Mouse (Mus musculus): Measurements from ENCODE around the gene Magi1. TPM values are rescaled to one million over a fixed set of nuclear protein-coding genes. Genes with fewer than 3 reads are reported as not detected.
A peak's percentile ranks its signal among the peaks of the same experiment; 100 is the strongest.

Gene Magi1
- total and polyA plus RNA-seq, 2 experiments from 2014 or later = 23.0 to 36.9 TPM

- Histone ChIP-seq H3K36me3 (ENCODE audit: insufficient read depth, low read length) (no peaks in the 10 kb centered on the region), H3K4me3 (ENCODE audit: low read length) (no peak overlapping the region), H3K9me3 (ENCODE audit: low read length) (no peaks in the 10 kb centered on the region), H3K4me2 (ENCODE audit: low read depth, low read length) (no peak overlapping the region), H3K27me3 (ENCODE audit: insufficient read depth, low read length) (no peaks in the 10 kb centered on the region), H3K27ac (no peak overlapping the region), H3K4me1 (ENCODE audit: insufficient read depth, low read length) (no peaks in the 10 kb centered on the region), H3K9ac (replicated peaks; ENCODE audit: low read length) (no peak overlapping the region)
- 85% methylated on average over 6 of the region's 6 CpGs for WGBS
- no peak for ATAC-seq
- no peak for DNase-seq (ENCODE audit: low spot score)
- no peak for TF ChIP-seq CTCF (IDR thresholded peaks at IDR 0.05; ENCODE audit: low read depth)
Measured at GRCm38 (mm10) chr6:94125144-94125543, 158.6 kb downstream of the Magi1 start.

- TF ChIP-seq CTCF (IDR thresholded peaks at IDR 0.05; ENCODE audit: low read depth) = no peak
- 54% methylated on average over 2 of the region's 2 CpGs for WGBS
- no peak for ATAC-seq
- no peaks in the 10 kb centered on the region for H3K9me3 ChIP-seq (ENCODE audit: low read length)
- H3K4me2 ChIP-seq (ENCODE audit: low read depth, low read length) = no peak overlapping the region
- no peak overlapping the region for H3K9ac ChIP-seq (replicated peaks; ENCODE audit: low read length)
- H3K36me3 ChIP-seq (ENCODE audit: insufficient read depth, low read length) = no peaks in the 10 kb centered on the region
- no peak overlapping the region for H3K27ac ChIP-seq
- no peak for DNase-seq (ENCODE audit: low spot score)
- no peaks in the 10 kb centered on the region for H3K27me3 ChIP-seq (ENCODE audit: insufficient read depth, low read length)
- no peaks in the 10 kb centered on the region for H3K4me1 ChIP-seq (ENCODE audit: insufficient read depth, low read length)
- no peak overlapping the region for H3K4me3 ChIP-seq (ENCODE audit: low read length)
Measured at GRCm38 (mm10) chr6:94124279-94124678, 159.4 kb downstream of the Magi1 start.

DNA sequence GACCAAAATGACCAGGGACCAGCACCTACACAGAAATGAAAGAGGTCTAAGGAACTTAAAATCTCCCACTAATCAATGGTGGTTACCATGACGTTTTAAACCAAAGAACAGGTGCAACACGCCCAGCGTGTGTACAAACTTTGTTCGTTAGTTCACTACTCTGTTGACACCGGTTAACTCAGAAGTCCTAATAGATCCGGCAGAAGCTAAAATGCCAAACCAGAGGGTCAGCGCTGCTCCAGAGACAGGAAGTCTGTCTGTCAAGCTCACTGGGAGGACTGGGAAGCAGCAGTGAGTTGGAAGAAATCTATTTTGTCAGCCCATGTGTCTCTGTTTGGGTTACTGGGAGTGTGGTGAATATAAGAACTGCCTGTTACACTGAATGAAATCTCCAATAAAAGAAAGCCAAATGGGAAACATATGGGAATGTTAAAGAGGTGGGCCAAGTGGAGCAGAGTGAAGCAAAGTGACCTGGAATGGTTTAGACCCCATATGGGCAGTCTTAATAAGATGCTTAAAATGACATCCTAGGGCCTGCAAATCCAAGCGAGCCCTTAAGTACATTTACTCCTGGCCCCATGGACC lies 161.1 kb downstream of the Magi1 start:
- H3K27me3 ChIP-seq (ENCODE audit: insufficient read depth, low read length) = no peaks in the 10 kb centered on the region
- H3K4me2 ChIP-seq (ENCODE audit: low read depth, low read length) = no peak overlapping the region
- no peak for TF ChIP-seq CTCF (IDR thresholded peaks at IDR 0.05; ENCODE audit: low read depth)
- no peak for DNase-seq (ENCODE audit: low spot score)
- no peak for ATAC-seq
- H3K4me1 ChIP-seq (ENCODE audit: insufficient read depth, low read length) = no peaks in the 10 kb centered on the region
- no peaks in the 10 kb centered on the region for H3K36me3 ChIP-seq (ENCODE audit: insufficient read depth, low read length)
- H3K27ac ChIP-seq = no peak overlapping the region
- H3K4me3 ChIP-seq (ENCODE audit: low read length) = no peak overlapping the region
- H3K9me3 ChIP-seq (ENCODE audit: low read length) = no peaks in the 10 kb centered on the region
- 76% methylated on average over 8 of the region's 8 CpGs for WGBS
- H3K9ac ChIP-seq (replicated peaks; ENCODE audit: low read length) = no peak overlapping the region

GRCm38 (mm10) chr6:94121488-94121887 lies 162.2 kb downstream of the Magi1 start:
- DNase-seq (ENCODE audit: low spot score) = peak; percentile 52
- H3K36me3 ChIP-seq (ENCODE audit: insufficient read depth, low read length) = no peaks in the 10 kb centered on the region
- H3K9ac ChIP-seq (replicated peaks; ENCODE audit: low read length) = no peak overlapping the region
- WGBS = 32% methylated on average over 5 of the region's 5 CpGs
- no peak for ATAC-seq
- H3K4me1 ChIP-seq (ENCODE audit: insufficient read depth, low read length) = no peaks in the 10 kb centered on the region
- no peaks in the 10 kb centered on the region for H3K27me3 ChIP-seq (ENCODE audit: insufficient read depth, low read length)
- H3K27ac ChIP-seq = no peak overlapping the region
- no peak overlapping the region for H3K4me2 ChIP-seq (ENCODE audit: low read depth, low read length)
- H3K4me3 ChIP-seq (ENCODE audit: low read length) = no peak overlapping the region
- no peaks in the 10 kb centered on the region for H3K9me3 ChIP-seq (ENCODE audit: low read length)
- peak; percentile 24; the same call in 1 of the 2 replicates for TF ChIP-seq CTCF (IDR thresholded peaks at IDR 0.05; ENCODE audit: low read depth)

DNA sequence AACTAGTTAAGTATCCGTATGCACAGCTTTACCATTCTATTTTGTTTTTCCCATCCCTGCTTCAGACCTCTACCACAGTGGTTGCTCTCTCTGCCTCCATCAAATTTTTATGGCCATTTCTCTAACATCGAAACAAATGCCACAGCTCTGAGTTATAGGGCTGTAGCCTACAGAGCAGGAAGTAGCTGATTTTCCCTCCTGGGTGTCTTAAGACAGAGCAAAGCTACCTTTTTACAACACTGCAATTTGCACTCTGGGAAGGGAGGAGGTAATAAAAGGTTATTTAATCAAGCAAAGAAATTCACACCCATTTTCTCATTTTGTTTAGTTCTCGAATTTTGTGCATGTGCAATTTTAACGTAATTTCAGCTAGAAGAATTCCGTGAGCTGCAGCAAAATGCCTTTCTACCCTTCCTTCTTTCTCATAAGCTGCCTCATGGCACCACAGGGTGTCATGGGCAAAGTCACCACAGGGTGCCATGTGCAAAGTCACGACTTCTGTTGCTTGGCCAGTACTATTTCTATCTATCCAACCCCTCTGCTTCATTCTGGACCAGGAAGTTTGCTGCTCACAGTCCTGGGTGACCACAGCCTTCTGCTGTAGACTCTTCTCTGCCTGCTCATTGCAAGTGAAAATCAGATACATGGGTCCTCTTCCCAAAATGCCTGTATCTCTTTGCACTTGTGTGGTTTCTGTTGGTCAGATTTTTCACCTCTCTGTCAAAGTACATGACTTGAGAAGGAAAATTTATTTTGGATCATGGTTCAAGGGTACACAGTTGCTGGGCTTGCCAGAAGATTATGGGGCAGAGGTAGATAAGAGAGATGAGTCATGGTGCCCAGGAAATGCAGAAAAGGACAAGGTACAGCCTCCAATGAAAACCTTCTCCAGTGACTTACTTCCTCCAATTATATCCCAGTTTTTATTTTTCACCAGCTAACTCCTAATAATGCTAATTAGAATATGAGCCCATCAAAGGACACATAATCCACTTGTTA lies 167.0 kb downstream of the Magi1 start:
- no peak for ATAC-seq
- no peaks in the 10 kb centered on the region for H3K4me1 ChIP-seq (ENCODE audit: insufficient read depth, low read length)
- no peaks in the 10 kb centered on the region for H3K9me3 ChIP-seq (ENCODE audit: low read length)
- no peak for TF ChIP-seq CTCF (IDR thresholded peaks at IDR 0.05; ENCODE audit: low read depth)
- no peak overlapping the region for H3K27ac ChIP-seq
- H3K9ac ChIP-seq (replicated peaks; ENCODE audit: low read length) = no peak overlapping the region
- no peaks in the 10 kb centered on the region for H3K36me3 ChIP-seq (ENCODE audit: insufficient read depth, low read length)
- H3K4me2 ChIP-seq (ENCODE audit: low read depth, low read length) = no peak overlapping the region
- no peak for DNase-seq (ENCODE audit: low spot score)
- WGBS = 83% methylated on average over 6 of the region's 6 CpGs
- no peak overlapping the region for H3K4me3 ChIP-seq (ENCODE audit: low read length)
- no peaks in the 10 kb centered on the region for H3K27me3 ChIP-seq (ENCODE audit: insufficient read depth, low read length)

GRCm38 (mm10) chr6:94111833-94112232 lies 171.9 kb downstream of the Magi1 start:
- ATAC-seq = no peak
- H3K27ac ChIP-seq = no peak overlapping the region
- no peak overlapping the region for H3K9ac ChIP-seq (replicated peaks; ENCODE audit: low read length)
- no peak for TF ChIP-seq CTCF (IDR thresholded peaks at IDR 0.05; ENCODE audit: low read depth)
- no peak for DNase-seq (ENCODE audit: low spot score)
- H3K27me3 ChIP-seq (ENCODE audit: insufficient read depth, low read length) = no peaks in the 10 kb centered on the region
- no peaks in the 10 kb centered on the region for H3K36me3 ChIP-seq (ENCODE audit: insufficient read depth, low read length)
- H3K4me1 ChIP-seq (ENCODE audit: insufficient read depth, low read length) = no peaks in the 10 kb centered on the region
- no peak overlapping the region for H3K4me3 ChIP-seq (ENCODE audit: low read length)
- H3K9me3 ChIP-seq (ENCODE audit: low read length) = no peaks in the 10 kb centered on the region
- no peak overlapping the region for H3K4me2 ChIP-seq (ENCODE audit: low read depth, low read length)

All from hindbrain, postnatal 0 days (tissue).